Mouse (Mus musculus): Measurements from ENCODE around the gene Gm15217.

Gm15217 gene

DNA sequence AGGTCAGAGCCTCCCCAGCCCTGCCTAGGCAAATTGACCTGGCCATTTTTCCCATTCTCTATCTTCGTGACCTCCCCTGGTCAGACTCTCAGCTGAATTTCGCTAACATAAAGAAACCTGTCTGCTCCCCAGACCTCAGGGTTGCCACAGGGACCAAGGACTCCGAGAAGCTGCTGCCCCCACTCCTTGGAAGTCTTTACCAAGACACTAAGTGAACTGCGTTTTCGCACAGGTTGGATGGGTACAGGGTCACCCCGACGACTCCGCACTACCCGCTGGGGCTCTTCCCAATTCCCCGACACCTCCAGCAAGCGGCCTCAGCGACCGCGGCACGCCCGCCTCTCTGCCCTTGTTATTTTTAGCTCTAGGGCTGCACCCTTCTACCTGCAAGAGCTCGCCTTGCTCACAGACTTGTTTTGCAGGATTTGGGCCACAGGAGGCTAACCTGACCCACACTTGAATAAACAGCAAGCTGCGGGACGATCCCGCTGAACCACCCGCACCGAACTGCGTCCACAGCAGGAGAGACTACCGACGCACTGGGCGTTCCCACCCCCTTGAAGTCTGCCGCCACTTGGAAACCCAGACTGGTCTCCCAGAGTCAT lies 19.0 kb downstream of the Gm15217 start:
- no peak for DNase-seq

- no peak for DNase-seq
Observed at GRCm38 (mm10) chr14:46399925-46400324, 20.7 kb downstream of the Gm15217 start.

DNA sequence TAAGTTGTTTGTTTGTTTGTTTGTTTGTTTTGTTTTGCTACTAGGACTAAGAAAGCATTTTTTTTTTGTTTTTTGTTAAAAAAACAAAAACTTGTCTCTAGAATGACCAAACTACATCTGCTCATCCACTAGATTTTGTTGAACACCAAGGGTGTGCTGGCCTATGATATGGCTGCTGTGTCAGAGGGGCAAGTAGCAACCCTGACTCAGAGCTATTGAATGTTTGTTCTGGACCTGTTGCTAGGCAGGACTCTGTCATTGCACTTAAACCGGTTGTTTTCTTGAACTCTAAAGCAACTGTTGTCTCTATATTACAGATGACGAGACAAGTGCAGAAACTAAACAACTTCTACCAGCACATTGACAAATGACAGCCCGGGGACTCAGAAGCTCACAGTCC lies 29.1 kb downstream of the Gm15217 start:
- no peak for DNase-seq

GRCm38 (mm10) chr14:46409016-46409415 lies 29.8 kb downstream of the Gm15217 start:
- no peak for DNase-seq

- DNase-seq: no peak
Observed at GRCm38 (mm10) chr14:46410557-46411120, 31.4 kb downstream of the Gm15217 start.

DNA sequence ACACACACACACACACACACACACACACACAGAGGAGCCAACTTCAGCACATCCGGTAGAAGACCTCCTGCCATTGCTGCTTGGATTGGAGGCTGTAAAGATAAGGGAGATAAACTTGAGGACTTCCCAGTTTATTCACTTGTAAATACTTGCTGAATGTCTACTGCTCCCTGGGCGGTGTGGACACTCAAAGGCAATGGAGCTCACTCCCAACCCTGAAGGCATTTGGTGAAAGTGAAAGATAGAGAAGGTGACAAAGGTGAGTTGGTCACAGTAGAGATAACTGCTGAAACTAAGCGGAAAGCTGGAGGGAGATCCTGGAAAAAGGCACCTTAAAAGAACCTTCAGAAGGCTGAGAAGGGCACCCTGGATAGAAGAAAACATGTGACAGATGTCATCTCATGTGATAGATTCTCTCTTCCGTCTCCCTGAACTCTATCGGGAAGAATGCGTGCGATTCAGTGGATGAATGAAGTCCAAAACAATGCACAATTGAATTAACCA lies 33.3 kb downstream of the Gm15217 start:
- DNase-seq: no peak

- DNase-seq: no peak
Observed at GRCm38 (mm10) chr14:46418371-46419097, 39.3 kb downstream of the Gm15217 start.

- DNase-seq: peak; percentile 36
Observed at GRCm38 (mm10) chr14:46419269-46419668, 40.1 kb downstream of the Gm15217 start.

- DNase-seq: no peak
Observed at GRCm38 (mm10) chr14:46421823-46422222, 42.6 kb downstream of the Gm15217 start.

DNA sequence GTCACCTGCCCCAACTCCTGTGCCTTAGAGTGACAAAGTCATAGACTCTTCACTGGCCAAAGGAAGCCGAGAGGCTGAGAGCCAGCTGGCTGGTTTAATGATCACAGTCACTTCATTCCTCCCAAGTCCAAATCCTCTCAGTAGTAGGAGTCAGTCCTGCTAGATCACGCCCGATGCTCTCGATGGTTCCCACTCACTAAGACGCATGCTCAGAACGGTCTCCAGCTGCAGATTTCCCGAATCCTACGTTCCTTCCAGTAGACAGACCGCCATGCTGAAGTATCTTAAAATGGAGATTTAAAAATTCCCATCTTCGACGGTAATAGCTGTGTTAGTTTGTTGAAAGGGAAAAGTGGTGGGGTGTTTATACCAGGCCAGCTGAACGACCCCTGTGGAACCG lies 48.0 kb downstream of the Gm15217 start:
- DNase-seq: no peak

DNA sequence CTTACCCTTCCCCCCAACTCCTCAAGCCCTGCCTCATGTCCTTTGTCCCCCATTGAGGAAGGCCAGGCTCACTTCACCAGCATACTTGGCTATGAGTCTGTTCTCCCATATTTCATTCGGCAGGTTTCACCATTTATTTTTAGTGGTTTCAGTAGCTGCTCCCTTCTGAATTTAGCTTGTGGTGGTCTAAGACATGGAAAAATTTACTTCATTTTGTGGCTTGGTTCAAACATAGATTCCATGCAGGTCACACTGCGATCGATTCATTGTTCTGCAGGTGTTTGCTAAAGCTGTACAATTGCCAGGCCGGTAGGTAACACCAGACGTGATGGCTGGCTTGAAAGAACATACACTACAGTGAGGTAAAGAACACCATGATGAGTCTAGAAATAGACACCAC lies 51.0 kb downstream of the Gm15217 start:
- no peak for DNase-seq
